Mouse (Mus musculus) CD4-positive helper T cell, adult 2 months (primary cell): ENCODE measurements at regions not wholly inside any gene's neighbourhood (a gene's known extent, or its start where the extent isn't known, plus 50 kb on each side); places are given as distances from the start of the nearest gene placed in this dataset.
A peak's percentile ranks its signal among the peaks of the same experiment; 100 is the strongest.

Experiments used
- DNase-seq: peaks from one replicate; pipeline ENCODE4 v3.0.0-alpha.2; 2012; ENCODE audit warnings: low read depth, missing footprints, low spot score

GRCm38 (mm10) chr15:31087607-31088006, 136.5 kb upstream of the Dap start:
- DNase-seq = no peak

GRCm38 (mm10) chr15:31091916-31092570, 132.1 kb upstream of the Dap start:
- DNase-seq = no peak

GRCm38 (mm10) chr15:31096206-31096605, 127.9 kb upstream of the Dap start:
- no peak for DNase-seq

- DNase-seq = no peak
Measured at GRCm38 (mm10) chr15:31097301-31097700, 126.8 kb upstream of the Dap start.

GRCm38 (mm10) chr15:31104743-31105142, 119.4 kb upstream of the Dap start:
- no peak for DNase-seq

GRCm38 (mm10) chr15:31106907-31107306, 117.2 kb upstream of the Dap start:
- no peak for DNase-seq

GRCm38 (mm10) chr15:31113216-31113615, 110.9 kb upstream of the Dap start:
- no peak for DNase-seq

DNA sequence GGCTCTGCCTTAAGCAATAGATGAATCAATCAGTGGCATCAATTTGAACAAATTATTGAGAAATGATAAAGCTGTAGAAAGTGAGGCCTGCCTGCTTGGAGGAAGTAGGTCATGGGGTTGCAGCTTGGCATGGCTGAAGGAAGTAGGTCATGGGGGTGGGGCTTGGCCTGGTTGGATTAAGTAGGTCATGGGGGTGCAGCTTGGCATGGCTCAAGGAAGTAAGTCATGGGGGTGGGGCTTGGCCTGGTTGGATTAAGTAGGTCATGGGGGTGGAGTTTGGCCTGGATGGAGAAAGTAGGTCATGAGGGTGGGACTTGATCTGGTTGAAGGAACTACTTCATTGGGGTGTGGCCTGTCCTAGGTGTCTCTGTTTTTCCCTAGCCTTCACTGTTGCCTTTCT, 106.8 kb upstream of the Dap start:
- DNase-seq = peak; percentile 45

- no peak for DNase-seq
Measured at GRCm38 (mm10) chr15:31120147-31120546, 104.0 kb upstream of the Dap start.

GRCm38 (mm10) chr15:31125784-31126183, 98.3 kb upstream of the Dap start:
- DNase-seq = no peak

DNA sequence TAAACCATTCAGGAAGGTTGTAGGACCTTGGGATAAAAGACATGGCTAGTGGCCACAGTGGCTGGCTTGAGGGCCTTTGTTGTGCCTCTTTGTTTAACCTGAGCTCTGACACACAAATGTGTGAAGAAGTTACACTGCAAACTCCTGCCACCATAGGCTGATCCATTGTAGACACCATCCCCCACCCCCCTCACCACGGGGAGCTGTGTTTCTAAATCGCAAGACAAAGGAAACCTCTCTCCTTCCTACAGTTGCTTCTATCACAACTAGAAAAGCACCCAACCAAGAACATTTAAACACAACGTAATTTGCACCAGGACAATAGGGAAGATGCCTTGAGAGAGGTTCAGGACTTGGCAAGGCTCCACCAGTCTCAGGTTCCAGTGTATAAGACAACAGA, 97.1 kb upstream of the Dap start:
- DNase-seq = no peak

- no peak for DNase-seq
Measured at GRCm38 (mm10) chr15:31134891-31135290, 89.2 kb upstream of the Dap start.

GRCm38 (mm10) chr15:31138637-31139036, 85.5 kb upstream of the Dap start:
- no peak for DNase-seq

DNA sequence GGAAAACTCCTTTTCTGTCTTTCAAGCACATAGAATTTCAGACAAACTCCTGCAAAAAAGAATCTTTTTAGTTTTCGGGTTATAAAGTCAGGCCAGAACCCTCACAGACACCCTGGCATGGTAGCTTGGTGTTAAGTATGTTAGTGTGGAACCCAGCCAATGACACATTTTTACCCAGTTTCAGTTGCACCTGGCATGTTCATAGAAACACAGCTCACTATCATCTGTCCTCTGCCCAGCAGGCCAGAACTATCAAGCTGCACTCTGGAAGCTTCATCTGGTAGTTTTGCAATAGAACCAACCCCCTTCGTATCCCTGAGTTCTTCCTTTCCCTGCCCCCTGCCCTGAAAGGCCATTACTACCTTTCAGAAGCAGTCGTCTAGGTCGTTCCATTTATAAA, 82.4 kb upstream of the Dap start:
- DNase-seq = no peak

GRCm38 (mm10) chr15:31148251-31149145, 75.6 kb upstream of the Dap start:
- no peak for DNase-seq

DNA sequence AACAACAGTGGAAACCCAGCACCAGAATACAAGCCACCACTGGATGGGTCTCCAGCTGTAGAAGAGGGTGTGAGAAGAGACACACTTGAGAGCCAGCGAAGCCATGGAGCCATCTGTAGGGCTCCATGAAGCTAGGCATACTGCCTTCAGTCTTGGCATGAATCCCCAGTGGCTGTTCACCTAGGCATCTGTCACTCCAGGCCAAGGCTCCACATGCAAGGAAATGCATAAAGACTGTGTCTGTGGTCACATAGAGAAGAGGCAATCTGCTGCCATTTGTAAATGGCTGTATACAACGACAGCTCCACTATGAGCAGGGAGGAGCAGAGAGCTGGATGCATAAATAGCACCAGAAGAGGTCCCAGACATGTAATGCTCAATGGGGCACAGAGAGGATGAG, 74.3 kb upstream of the Dap start:
- no peak for DNase-seq

GRCm38 (mm10) chr15:31150546-31151471, 73.3 kb upstream of the Dap start:
- DNase-seq = peak; percentile 11

DNA sequence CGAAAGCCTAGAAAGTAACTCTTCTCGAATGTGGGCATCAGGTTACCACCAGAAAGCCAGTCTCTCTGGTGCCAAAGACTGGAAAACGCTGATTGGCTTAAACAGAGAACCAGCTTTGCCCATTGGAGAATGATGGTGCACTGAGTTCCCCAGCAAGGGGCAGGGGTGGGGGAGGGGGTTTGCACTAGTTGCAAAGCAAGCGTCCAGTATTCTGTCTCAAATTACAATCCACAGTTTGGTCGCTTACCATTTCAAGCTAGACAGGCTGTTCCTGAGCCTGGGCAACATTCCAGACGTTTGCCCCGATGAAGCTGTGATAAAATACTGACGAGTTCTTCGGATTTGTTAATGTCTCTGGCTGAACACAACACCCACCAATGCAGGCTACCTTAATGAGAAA, 69.0 kb upstream of the Dap start:
- no peak for DNase-seq

GRCm38 (mm10) chr15:31166543-31167105, 57.5 kb upstream of the Dap start:
- DNase-seq = peak; percentile 62

DNA sequence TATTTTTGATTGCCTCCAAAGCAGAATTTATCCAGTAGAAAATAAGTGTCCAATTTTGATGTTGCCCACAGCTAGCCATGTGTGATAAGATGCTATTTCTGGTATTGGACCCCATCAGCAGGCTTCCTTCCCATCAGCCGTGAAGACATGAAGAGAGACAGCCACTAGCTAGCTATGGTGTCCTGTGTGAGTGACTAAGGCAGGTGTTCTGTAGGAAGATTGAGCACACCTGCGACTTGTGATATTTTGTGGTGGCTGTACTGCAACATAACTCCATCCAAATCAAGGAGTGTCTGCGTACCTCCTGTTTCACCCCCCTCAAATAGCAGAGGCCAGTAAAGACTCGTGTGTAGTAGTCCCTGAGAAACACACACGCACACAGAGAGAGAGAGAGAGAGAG, 56.6 kb upstream of the Dap start:
- DNase-seq = no peak

DNA sequence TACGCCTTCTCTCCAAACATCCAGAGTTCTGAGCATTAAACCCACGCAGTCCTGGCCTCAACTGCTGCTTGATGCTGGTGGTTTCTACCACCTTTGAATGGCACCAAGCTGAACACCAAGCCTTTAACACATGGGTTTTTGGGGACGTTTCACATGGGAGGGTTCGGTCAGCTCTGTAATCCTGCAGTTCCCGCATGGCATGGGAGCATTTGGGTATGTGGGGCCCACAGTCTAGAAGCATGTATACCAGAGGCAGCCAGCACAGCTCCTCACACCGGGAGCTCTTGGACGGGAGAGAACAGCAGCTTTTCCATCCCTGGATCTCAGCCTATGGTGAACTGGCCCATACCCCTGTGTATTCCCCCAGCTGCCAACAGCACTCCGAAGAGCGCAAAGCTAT, 55.9 kb upstream of the Dap start:
- no peak for DNase-seq
